Mouse (Mus musculus): ENCODE results near the gene Acss1. TPM values are rescaled to one million over a fixed set of nuclear protein-coding genes. Genes with fewer than 3 reads are reported as not detected.

The Acss1 gene
- polyA plus RNA-seq, 1 experiment: not detected

- H3K79me3 ChIP-seq (ENCODE audit: low read depth): no peaks in the 10 kb centered on the region
These were observed 89.7 kb downstream of the Acss1 start for GRCm38 (mm10) chr2:150578603-150579002.

DNA sequence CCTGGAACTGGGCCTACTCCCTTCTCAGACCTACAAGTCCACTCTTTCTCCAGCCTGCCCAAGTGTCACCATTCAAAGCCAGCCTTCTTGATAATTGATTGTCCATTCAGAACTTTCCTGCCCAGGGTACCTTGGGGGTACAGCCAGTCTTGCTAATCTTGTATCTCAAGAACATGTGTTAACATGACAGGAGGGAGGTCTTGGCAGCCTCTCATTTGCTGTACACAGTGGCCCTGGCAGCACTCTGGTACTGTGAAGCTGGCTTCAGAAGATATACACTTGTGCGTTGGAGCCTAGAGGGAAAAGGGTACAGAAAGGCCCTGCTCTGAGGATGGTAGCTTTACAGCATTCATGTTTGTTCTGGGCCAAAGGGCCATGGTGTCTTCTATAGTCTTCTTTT is 92.0 kb downstream of the Acss1 start:
- Histone ChIP-seq H3ac (ENCODE audit: control insufficient read depth, insufficient read length, low read depth) (no peak overlapping the region), H3K79me3 (ENCODE audit: low read depth) (no peaks in the 10 kb centered on the region)

More at GRCm38 (mm10) chr2:150578603-150579002, 89.7 kb downstream of the Acss1 start:
- Histone ChIP-seq H3K4me3 (ENCODE audit: insufficient read depth, poor library complexity, severe bottlenecking) (no peak overlapping the region), H3K27me3 (ENCODE audit: control insufficient read depth, insufficient read depth, insufficient read length) (no peaks in the 10 kb centered on the region), H3K36me3 (ENCODE audit: control insufficient read depth, insufficient read depth) (peaks cover 11% of the 10 kb centered on the region), H3ac (ENCODE audit: control insufficient read depth, insufficient read length, low read depth) (no peak overlapping the region), H3K79me2 (ENCODE audit: control insufficient read depth, insufficient read depth) (no peaks in the 10 kb centered on the region)
- TF ChIP-seq MYOD1 (IDR thresholded peaks at IDR 0.05; ENCODE audit: control insufficient read depth, insufficient read length, low read depth) (no peak), MYOG (IDR thresholded peaks at IDR 0.05; ENCODE audit: control insufficient read depth, extremely low read depth, insufficient read length) (no peak), FOSL1 (IDR thresholded peaks at IDR 0.05; ENCODE audit: insufficient read depth, low read length, poor library complexity, severe bottlenecking) (no peak), USF1 (IDR thresholded peaks at IDR 0.05; ENCODE audit: low read depth) (no peak), CEBPB (IDR thresholded peaks at IDR 0.05; ENCODE audit: low read depth) (no peak), MAX (IDR thresholded peaks at IDR 0.05) (no peak), CTCF (IDR thresholded peaks at IDR 0.05; ENCODE audit: control insufficient read depth, insufficient read depth, insufficient read length) (no peak)

DNA sequence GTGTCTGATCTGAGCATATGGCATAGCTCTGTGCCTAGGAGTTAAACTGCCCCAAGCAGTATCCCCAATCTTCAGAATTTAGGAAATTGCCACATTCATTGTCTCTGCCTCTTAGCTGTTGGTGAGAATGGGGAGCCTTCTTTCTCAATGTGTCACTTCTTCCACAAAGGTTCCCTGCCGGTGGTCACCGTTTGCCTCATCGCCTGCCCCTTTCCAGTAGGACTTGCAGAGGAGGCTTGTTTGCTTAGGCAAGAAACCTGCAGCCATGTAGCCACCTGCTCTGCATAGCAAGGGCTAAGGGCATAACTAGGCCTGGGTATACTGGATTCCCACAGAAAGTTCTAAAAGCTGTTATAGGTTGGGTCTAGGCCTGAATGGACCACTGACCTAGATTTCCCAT is 95.8 kb downstream of the Acss1 start:
- H3ac ChIP-seq (ENCODE audit: control insufficient read depth, insufficient read length, low read depth): no peak overlapping the region
- no peaks in the 10 kb centered on the region for H3K79me2 ChIP-seq (ENCODE audit: control insufficient read depth, insufficient read depth)
- H3K79me3 ChIP-seq (ENCODE audit: low read depth): no peaks in the 10 kb centered on the region
- H3K36me3 ChIP-seq (ENCODE audit: control insufficient read depth, insufficient read depth): no peaks in the 10 kb centered on the region
- H3K27me3 ChIP-seq (ENCODE audit: control insufficient read depth, insufficient read depth, insufficient read length): no peaks in the 10 kb centered on the region
- TF ChIP-seq MYOG (IDR thresholded peaks at IDR 0.05; ENCODE audit: control insufficient read depth, extremely low read depth, insufficient read length): no peak
- no peak overlapping the region for H3K4me3 ChIP-seq (ENCODE audit: insufficient read depth, poor library complexity, severe bottlenecking)

More for the DNA sequence above, 92.0 kb downstream of the Acss1 start:
- Histone ChIP-seq H3K36me3 (ENCODE audit: control insufficient read depth, insufficient read depth) (no peaks in the 10 kb centered on the region), H3K79me2 (ENCODE audit: control insufficient read depth, insufficient read depth) (no peaks in the 10 kb centered on the region), H3K4me3 (ENCODE audit: insufficient read depth, poor library complexity, severe bottlenecking) (no peak overlapping the region), H3K27me3 (ENCODE audit: control insufficient read depth, insufficient read depth, insufficient read length) (no peaks in the 10 kb centered on the region)
- TF ChIP-seq CEBPB (IDR thresholded peaks at IDR 0.05; ENCODE audit: low read depth): no peak
- TF ChIP-seq CTCF (IDR thresholded peaks at IDR 0.05; ENCODE audit: control insufficient read depth, insufficient read depth, insufficient read length): no peak
- TF ChIP-seq MAX (IDR thresholded peaks at IDR 0.05): no peak
- TF ChIP-seq MYOD1 (IDR thresholded peaks at IDR 0.05; ENCODE audit: control insufficient read depth, insufficient read length, low read depth): no peak
- no peak for TF ChIP-seq MYOG (IDR thresholded peaks at IDR 0.05; ENCODE audit: control insufficient read depth, extremely low read depth, insufficient read length)
- TF ChIP-seq FOSL1 (IDR thresholded peaks at IDR 0.05; ENCODE audit: insufficient read depth, low read length, poor library complexity, severe bottlenecking): no peak
- no peak for TF ChIP-seq USF1 (IDR thresholded peaks at IDR 0.05; ENCODE audit: low read depth)

- Histone ChIP-seq H3K36me3 (ENCODE audit: control insufficient read depth, insufficient read depth) (no peaks in the 10 kb centered on the region), H3K79me3 (ENCODE audit: low read depth) (no peaks in the 10 kb centered on the region), H3ac (ENCODE audit: control insufficient read depth, insufficient read length, low read depth) (no peak overlapping the region), H3K79me2 (ENCODE audit: control insufficient read depth, insufficient read depth) (no peaks in the 10 kb centered on the region), H3K4me3 (ENCODE audit: insufficient read depth, poor library complexity, severe bottlenecking) (no peak overlapping the region), H3K27me3 (ENCODE audit: control insufficient read depth, insufficient read depth, insufficient read length) (no peaks in the 10 kb centered on the region)
- TF ChIP-seq CEBPB (IDR thresholded peaks at IDR 0.05; ENCODE audit: low read depth) (no peak), MYOD1 (IDR thresholded peaks at IDR 0.05; ENCODE audit: control insufficient read depth, insufficient read length, low read depth) (no peak), CTCF (IDR thresholded peaks at IDR 0.05; ENCODE audit: control insufficient read depth, insufficient read depth, insufficient read length) (no peak), MAX (IDR thresholded peaks at IDR 0.05) (no peak), USF1 (IDR thresholded peaks at IDR 0.05; ENCODE audit: low read depth) (no peak), MYOG (IDR thresholded peaks at IDR 0.05; ENCODE audit: control insufficient read depth, extremely low read depth, insufficient read length) (no peak), FOSL1 (IDR thresholded peaks at IDR 0.05; ENCODE audit: insufficient read depth, low read length, poor library complexity, severe bottlenecking) (no peak)
These were observed 97.5 kb downstream of the Acss1 start for GRCm38 (mm10) chr2:150570761-150571160.

- no peak within 1 kb of the TSS for H3K4me3 ChIP-seq (ENCODE audit: insufficient read depth, poor library complexity, severe bottlenecking)
- H3K79me3 ChIP-seq (ENCODE audit: low read depth): no peaks in the 10 kb centered on the region
- no peaks in the 10 kb centered on the region for H3K79me2 ChIP-seq (ENCODE audit: control insufficient read depth, insufficient read depth)
- H3K27me3 ChIP-seq (ENCODE audit: control insufficient read depth, insufficient read depth, insufficient read length): no peaks in the 10 kb centered on the region
- no peak within 1 kb of the TSS for H3ac ChIP-seq (ENCODE audit: control insufficient read depth, insufficient read length, low read depth)
- H3K36me3 ChIP-seq (ENCODE audit: control insufficient read depth, insufficient read depth): no peaks in the 10 kb centered on the region
- TF ChIP-seq USF1 (IDR thresholded peaks at IDR 0.05; ENCODE audit: low read depth) (no peak), CTCF (IDR thresholded peaks at IDR 0.05; ENCODE audit: control insufficient read depth, insufficient read depth, insufficient read length) (no peak)
These were observed 98.3 kb downstream of the Acss1 start, which contains the start of gene Cst7 for GRCm38 (mm10) chr2:150569847-150570590. TSS of gene Cst7 (plus strand) at chr2:150570415.

Other genes starting within 250 kb of the Acss1 start
- gene Zfp442, start 217.0 kb downstream of the Acss1 start, polyA plus RNA-seq (2012; fragmentation: generic; extraction: Trizol): 0.47 TPM
- gene Zfp345, start 183.4 kb downstream of the Acss1 start, polyA plus RNA-seq (2012; fragmentation: generic; extraction: Trizol): 0.18 TPM
- not detected for gene Cst7, start 98.1 kb downstream of the Acss1 start, polyA plus RNA-seq (2012; fragmentation: generic; extraction: Trizol)
- 25.6 TPM for gene Apmap, start 59.9 kb downstream of the Acss1 start, polyA plus RNA-seq (2012; fragmentation: generic; extraction: Trizol)
- not detected for gene Vsx1, start 20.9 kb upstream of the Acss1 start, polyA plus RNA-seq (2012; fragmentation: generic; extraction: Trizol)
- gene Entpd6, start 80.5 kb upstream of the Acss1 start, polyA plus RNA-seq (2012; fragmentation: generic; extraction: Trizol): 10.3 TPM
- 39.0 TPM for gene Pygb, start 118.2 kb upstream of the Acss1 start, polyA plus RNA-seq (2012; fragmentation: generic; extraction: Trizol)
- gene Abhd12, start 236.2 kb upstream of the Acss1 start, polyA plus RNA-seq (2012; fragmentation: generic; extraction: Trizol): 62.7 TPM
- gene Gins1, start 236.9 kb upstream of the Acss1 start, polyA plus RNA-seq (2012; fragmentation: generic; extraction: Trizol): 31.3 TPM